Mouse (Mus musculus) E14TG2a.4 (cell line): ENCODE data around the gene Chrng.
A peak's percentile ranks its signal among the peaks of the same experiment; 100 is the strongest.

ENCODE experiments used
- H3K27me3 ChIP-seq: 2 replicates; pipeline ENCODE4 v1.6.1; 2014; ENCODE audit warnings: low read length, control low read depth; ENCODE audit not compliant: insufficient read depth
- H3K36me3 ChIP-seq: 2 replicates; pipeline ENCODE4 v1.6.1; 2014; ENCODE audit warnings: low read length, control low read depth; ENCODE audit not compliant: insufficient read depth
- H3K4me1 ChIP-seq: replicated peaks from 2 replicates; pipeline ENCODE4 v1.6.1; 2014; ENCODE audit warnings: low read depth, low read length, control low read depth
- H3K4me3 ChIP-seq: replicated peaks from 2 replicates; pipeline ENCODE4 v1.5.1; 2014; ENCODE audit warnings: mild to moderate bottlenecking, low read length
- H3K9me3 ChIP-seq: 2 replicates; pipeline ENCODE4 v1.6.1; 2014; ENCODE audit warnings: low read length, control low read depth
- CTCF ChIP-seq: conservative IDR thresholded peaks from 2 replicates; pipeline ENCODE4 v1.5.1; 2014; ENCODE audit warnings: low read length
- NANOG ChIP-seq: IDR thresholded peaks from 2 replicates; pipeline ENCODE4 v1.6.1; 2014; ENCODE audit warnings: borderline replicate concordance, low read length, mixed read lengths
- POU5F1 ChIP-seq: IDR thresholded peaks from 2 replicates; pipeline ENCODE4 v1.6.1; 2014; ENCODE audit warnings: low read length, borderline replicate concordance

Chrng gene

DNA sequence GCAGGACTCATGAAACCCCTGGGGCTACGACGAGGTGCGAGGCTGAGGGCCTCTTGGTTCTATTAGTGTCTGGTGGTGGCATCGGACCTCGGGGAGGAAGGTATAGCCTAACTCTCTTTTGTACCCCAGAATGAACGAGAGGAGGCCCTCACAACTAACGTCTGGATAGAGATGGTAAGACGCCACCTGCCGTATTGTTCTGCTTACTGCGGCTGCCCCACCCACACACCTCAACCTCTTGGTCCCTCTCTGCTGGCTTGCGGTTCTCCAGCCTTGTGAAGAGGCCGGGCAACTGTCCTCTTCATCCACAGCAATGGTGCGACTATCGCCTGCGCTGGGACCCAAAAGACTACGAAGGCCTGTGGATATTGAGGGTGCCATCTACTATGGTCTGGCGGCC lies 1.9 kb downstream of the Chrng start:
- Histone ChIP-seq H3K36me3 (no peaks in the 10 kb centered on the region), H3K9me3 (no peaks in the 10 kb centered on the region), H3K27me3 (peaks cover 48% of the 10 kb centered on the region), H3K4me1 (peaks cover 45% of the 10 kb centered on the region), H3K4me3 (peak overlapping the region; percentile 61)
- TF ChIP-seq CTCF = peak; percentile 66
- no peak for TF ChIP-seq POU5F1
- TF ChIP-seq NANOG = no peak

DNA sequence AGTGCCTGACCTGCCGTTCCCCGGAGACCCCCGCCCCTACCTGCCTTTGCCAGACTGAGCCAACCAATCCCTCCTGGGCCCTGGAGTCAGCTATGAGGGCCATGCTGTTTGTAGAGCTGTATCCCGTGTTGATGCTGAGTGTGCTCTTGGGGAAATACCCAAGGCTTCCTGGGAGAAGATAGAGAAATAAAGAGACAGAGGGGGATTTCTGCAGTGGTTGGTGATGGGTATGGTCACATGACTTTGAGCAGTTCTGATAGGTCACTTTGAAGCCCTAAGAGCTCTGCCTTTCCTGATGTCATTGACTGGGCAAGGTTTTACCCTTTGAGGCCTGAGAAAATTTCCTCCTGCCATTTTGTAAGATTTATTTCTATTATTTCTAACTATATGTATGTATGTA lies 7.0 kb downstream of the Chrng start:
- peaks cover 63% of the 10 kb centered on the region for H3K4me1 ChIP-seq
- H3K4me3 ChIP-seq = no peak overlapping the region
- no peak for TF ChIP-seq CTCF
- TF ChIP-seq POU5F1 = no peak
- TF ChIP-seq NANOG = no peak
- no peaks in the 10 kb centered on the region for H3K9me3 ChIP-seq
- peaks cover 15% of the 10 kb centered on the region for H3K36me3 ChIP-seq
- peaks cover 16% of the 10 kb centered on the region for H3K27me3 ChIP-seq

DNA sequence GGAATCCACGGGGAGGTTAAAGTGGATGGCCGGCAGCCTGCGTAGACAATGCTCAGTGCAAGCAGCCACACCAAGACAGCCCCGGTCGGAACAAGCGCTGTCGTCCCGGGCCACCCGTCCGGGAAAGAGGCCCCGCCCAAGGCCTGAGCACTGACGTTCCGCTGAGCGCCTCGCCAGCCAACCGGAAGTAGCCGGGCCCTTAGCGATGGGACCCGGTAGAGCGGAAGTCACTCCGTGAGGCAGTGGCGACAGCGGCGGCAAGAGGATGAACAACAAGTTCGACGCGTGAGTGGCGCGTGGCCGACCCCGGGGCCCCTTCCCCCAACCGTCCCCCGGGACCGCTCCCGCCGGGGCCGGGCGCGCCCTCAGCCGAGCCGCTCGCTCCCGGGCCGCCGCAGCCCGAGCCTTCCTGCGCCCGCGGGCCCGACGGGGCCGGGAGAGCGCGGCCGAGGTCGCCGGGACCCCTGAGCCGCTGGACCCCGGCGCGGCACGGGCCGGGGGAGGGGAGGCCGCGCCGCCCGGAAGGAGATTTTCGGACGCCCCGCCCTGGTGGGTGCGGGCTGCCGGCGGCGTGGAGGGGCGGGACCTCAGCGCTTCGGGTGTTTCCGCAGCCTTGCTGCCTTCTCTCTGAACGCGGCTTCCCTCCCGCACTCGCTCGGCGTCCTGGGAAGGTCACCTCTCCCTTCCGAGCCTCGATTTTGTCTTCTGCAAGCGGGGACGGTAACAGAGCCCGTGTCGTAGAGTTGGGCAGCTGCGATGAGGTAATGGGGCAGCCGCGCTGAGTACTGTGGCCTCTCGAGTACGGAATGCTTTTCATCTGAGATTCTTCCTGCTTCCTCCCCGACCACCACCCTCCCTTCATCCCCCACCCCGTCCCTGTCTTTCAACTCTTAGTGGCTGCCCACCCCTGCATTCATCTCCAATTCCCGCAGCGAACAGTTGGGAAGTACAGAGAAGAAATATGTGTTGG lies 9.6 kb downstream of the Chrng start, which contains the start of gene Eif4e2:
Eif4e2 (plus strand) TSS at position 180 of the 970 bp plus-strand sequence.
- H3K36me3 ChIP-seq = peaks cover 38% of the 10 kb centered on the region

DNA sequence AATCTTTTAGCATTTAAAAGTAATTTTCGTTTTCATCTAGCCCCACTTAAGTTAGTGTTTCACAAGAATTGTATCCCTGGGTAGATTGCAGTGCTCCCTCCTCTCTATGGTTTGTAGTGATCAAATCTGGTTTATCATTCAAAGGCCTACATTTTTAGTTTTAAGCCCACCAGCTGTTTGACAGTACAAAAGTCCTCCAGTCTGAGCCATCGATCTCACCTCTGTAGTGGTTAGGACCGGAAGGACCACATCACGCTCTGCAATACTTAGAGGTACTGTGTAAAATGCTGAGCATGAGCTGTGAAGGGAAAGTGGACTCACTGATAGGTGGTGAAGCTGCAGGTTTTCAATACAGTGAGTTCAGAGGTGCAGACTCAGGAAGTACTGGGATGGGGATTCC lies 10.3 kb downstream of the Chrng start:
- Histone ChIP-seq H3K36me3 (peaks cover 45% of the 10 kb centered on the region), H3K4me1 (peaks cover 73% of the 10 kb centered on the region), H3K9me3 (no peaks in the 10 kb centered on the region), H3K4me3 (peak overlapping the region; percentile 87), H3K27me3 (no peaks in the 10 kb centered on the region)
- TF ChIP-seq CTCF (no peak), NANOG (no peak), POU5F1 (no peak)

More for the DNA sequence above, 9.6 kb downstream of the Chrng start, which contains the start of gene Eif4e2:
- TF ChIP-seq NANOG (no peak), POU5F1 (no peak), CTCF (no peak)
- no peaks in the 10 kb centered on the region for H3K27me3 ChIP-seq
- H3K4me1 ChIP-seq = peaks cover 72% of the 10 kb centered on the region
- H3K9me3 ChIP-seq = no peaks in the 10 kb centered on the region
- peak within 1 kb of the TSS; percentile 87 for H3K4me3 ChIP-seq

DNA sequence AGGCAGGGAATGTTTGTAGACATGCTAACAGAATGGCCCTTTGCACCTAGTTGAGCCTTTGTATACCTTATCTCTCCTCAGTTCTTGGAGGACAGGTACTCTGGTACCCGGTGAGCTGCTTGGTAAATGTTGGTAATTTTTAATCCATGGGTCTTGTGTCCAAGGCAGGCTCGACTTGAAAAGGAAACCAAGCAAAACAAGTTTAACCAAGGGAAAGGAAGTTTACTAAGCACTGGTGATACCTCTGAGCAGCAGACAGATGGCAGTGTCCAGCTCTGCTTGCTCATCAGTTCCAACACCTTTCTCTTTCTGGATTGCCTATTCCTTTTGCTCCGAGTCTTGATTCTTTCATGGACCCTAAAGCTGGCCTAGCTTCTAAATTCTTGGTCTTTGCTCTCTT lies 13.5 kb downstream of the Chrng start:
- TF ChIP-seq NANOG = no peak
- TF ChIP-seq CTCF = peak; percentile 55
- Histone ChIP-seq H3K4me3 (peak overlapping the region; percentile 87), H3K27me3 (no peaks in the 10 kb centered on the region), H3K4me1 (peaks cover 86% of the 10 kb centered on the region), H3K9me3 (no peaks in the 10 kb centered on the region), H3K36me3 (peaks cover 77% of the 10 kb centered on the region)

DNA sequence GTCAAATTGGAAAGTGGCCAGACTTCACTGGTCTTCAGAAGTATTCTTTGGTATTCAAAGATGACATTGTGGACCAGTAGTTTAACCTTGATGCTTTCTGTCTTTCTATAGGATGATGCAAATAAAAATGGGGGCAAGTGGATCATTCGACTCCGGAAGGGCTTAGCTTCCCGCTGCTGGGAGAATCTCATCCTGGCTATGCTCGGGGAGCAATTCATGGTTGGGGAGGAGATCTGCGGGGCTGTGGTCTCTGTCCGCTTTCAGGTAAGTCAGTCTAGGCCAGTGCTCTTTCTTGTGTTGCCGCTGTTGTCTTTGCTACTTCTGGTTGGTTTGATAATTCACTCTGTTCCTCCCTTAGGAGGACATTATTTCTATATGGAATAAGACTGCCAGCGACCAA lies 21.3 kb downstream of the Chrng start:
- H3K36me3 ChIP-seq = peaks cover 91% of the 10 kb centered on the region
- TF ChIP-seq NANOG = no peak
- TF ChIP-seq POU5F1 = no peak
- no peak for TF ChIP-seq CTCF
- H3K4me1 ChIP-seq = peaks cover 88% of the 10 kb centered on the region
- no peaks in the 10 kb centered on the region for H3K27me3 ChIP-seq
- no peaks in the 10 kb centered on the region for H3K9me3 ChIP-seq
- H3K4me3 ChIP-seq = peak overlapping the region; percentile 68

DNA sequence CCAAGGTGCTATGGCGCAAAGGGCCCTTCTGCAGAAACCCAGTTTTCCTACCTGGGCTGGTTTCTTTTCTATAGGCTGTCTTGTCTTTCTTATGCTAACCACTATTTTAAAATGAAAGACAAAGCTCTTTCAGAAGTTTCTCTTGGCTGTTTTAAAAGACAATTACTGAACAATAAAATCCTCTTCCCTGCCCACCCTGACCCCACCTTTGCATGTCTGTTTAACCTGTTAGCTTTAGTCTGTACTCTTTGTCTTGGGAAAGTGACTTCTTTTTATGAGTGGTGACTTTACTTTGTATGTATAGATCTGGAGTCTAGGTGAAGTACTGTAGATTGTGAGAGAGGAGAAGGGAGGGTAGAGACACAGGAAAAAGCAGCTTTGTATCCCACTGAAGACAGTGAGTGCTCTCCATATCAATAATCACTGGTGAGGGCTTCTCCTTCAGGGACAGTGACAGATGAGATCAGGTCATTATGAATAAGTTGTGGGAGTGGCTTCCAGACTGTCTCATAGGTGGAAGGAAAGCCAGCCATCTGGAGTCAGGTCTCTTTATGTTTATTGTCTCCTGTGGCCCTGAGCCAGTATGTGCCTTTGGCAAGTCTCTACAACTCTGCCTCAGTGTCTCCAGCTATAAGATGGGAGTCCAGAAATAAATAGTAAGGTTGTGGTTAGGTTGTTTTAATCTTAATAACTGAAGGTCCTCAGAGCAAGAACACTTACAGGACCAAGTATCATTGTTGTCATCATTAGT lies 22.1 kb downstream of the Chrng start:
- Histone ChIP-seq H3K36me3 (peaks cover 89% of the 10 kb centered on the region), H3K27me3 (no peaks in the 10 kb centered on the region), H3K4me1 (peaks cover 88% of the 10 kb centered on the region), H3K4me3 (peak overlapping the region; percentile 68), H3K9me3 (no peaks in the 10 kb centered on the region)
- TF ChIP-seq POU5F1 (peak; percentile 13; the same call in 1 of the 2 replicates), CTCF (no peak), NANOG (peak; percentile 85)

DNA sequence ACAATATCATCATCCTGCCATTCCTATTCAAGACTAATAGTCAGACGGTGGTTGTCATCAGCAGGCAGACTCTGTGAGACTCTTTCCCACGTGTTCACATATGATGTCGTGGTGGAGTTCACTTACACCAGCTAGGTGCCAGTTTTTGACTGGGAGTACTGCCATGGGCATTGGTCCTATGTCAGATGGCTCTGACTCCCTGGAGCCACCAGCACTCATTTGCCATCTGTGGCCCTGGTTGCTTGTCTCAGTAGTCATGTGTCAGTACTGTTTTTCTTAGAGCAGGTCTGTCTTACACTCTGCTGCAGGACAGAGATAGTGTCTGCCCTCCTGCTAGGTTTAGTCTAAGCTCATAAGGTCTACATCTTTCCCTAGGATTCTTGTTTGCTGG lies 22.7 kb downstream of the Chrng start:
- no peaks in the 10 kb centered on the region for H3K27me3 ChIP-seq
- no peaks in the 10 kb centered on the region for H3K9me3 ChIP-seq
- H3K4me1 ChIP-seq = peaks cover 88% of the 10 kb centered on the region
- H3K4me3 ChIP-seq = peak overlapping the region; percentile 60
- peaks cover 89% of the 10 kb centered on the region for H3K36me3 ChIP-seq
- no peak for TF ChIP-seq CTCF
- TF ChIP-seq POU5F1 = no peak
- TF ChIP-seq NANOG = no peak

DNA sequence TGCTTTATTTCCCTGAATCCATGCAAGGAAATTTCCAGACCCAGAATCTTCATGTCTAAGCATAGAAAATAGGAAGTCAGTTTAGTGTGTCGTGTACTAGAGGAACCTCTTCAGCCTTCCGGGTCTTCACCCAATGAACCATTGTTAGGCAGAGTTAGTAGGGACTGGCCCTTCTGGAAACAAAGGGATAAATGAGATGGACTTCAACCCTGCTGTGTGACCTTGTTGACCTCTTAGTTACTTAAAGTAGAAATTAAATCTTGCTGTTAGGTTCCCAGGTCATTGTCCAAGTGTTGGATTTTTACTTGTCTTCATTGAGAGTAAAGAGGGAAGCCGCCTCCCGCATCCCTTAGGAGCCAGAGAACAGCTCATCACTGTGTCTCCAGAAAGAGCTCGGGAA lies 26.1 kb downstream of the Chrng start:
- TF ChIP-seq NANOG = peak; percentile 75; the same call in 1 of the 2 replicates
- TF ChIP-seq CTCF = no peak
- Histone ChIP-seq H3K27me3 (no peaks in the 10 kb centered on the region), H3K4me1 (peaks cover 90% of the 10 kb centered on the region)

More for the DNA sequence above, 26.1 kb downstream of the Chrng start:
- Histone ChIP-seq H3K36me3 (peaks cover 91% of the 10 kb centered on the region), H3K4me3 (peak overlapping the region; percentile 56; the same call in 1 of the 2 replicates), H3K9me3 (no peaks in the 10 kb centered on the region)
